Mouse (Mus musculus) MEL (cell line): ENCODE results near the gene Fnbp1. TPM values are rescaled to one million over a fixed set of nuclear protein-coding genes. Genes with fewer than 3 reads are reported as not detected.
A peak's percentile ranks its signal among the peaks of the same experiment; 100 is the strongest.

Experiments
- DNase-seq: peaks from one replicate; pipeline ENCODE4 v3.0.0; 2011; ENCODE audit warnings: low read depth, low spot score
- H3K27ac ChIP-seq: 2 replicates; pipeline ENCODE4 v1.5.1; 2012; ENCODE audit warnings: low read depth, mild to moderate bottlenecking, control low read depth, low read length, moderate library complexity; ENCODE audit not compliant: control insufficient read depth
- H3K27me3 ChIP-seq, 2 experiments: fragments of 150-350 bp in 1 of 2; sonication (generic) in 1 of 2; 2 replicates each; pipeline ENCODE4 v1.6.1; 2012; ENCODE audit warnings: low read length in 2 of 2, mild to moderate bottlenecking in 2 of 2, improper control_type of control experiment in 1 of 2, moderate library complexity in 1 of 2; ENCODE audit not compliant: insufficient read depth in 2 of 2, control insufficient read depth in 1 of 2
- H3K36me3 ChIP-seq, 2 experiments: 2 replicates each; pipeline ENCODE4 v1.6.1; 2012 to 2014; ENCODE audit warnings: low read length in 2 of 2, improper control_type of control experiment in 1 of 2, inconsistent platforms in 1 of 2, mild to moderate bottlenecking in 1 of 2; ENCODE audit not compliant: insufficient read depth in 2 of 2, control insufficient read depth in 1 of 2
- H3K4me1 ChIP-seq, 2 experiments: fragments of 150-350 bp in 1 of 2; sonication (generic) in 1 of 2; 2 replicates each; pipeline ENCODE4 v1.6.1; 2012; ENCODE audit warnings: low read length in 2 of 2, improper control_type of control experiment in 1 of 2, mild to moderate bottlenecking in 1 of 2; ENCODE audit not compliant: insufficient read depth in 2 of 2, control insufficient read depth in 1 of 2
- H3K4me3 ChIP-seq, 2 experiments: fragments of 150-350 bp in 1 of 2; sonication (generic) in 1 of 2; 2 replicates each; pipeline ENCODE4 v1.5.1; 2012; ENCODE audit warnings: low read depth in 2 of 2, low read length in 2 of 2, mild to moderate bottlenecking in 2 of 2, moderate library complexity in 2 of 2, control low read depth in 1 of 2, improper control_type of control experiment in 1 of 2; ENCODE audit not compliant: control insufficient read depth in 1 of 2, insufficient read depth in 1 of 2
- H3K79me2 ChIP-seq: 2 replicates; pipeline ENCODE4 v1.6.1; 2012; ENCODE audit warnings: mild to moderate bottlenecking, low read length, moderate library complexity; ENCODE audit not compliant: control insufficient read depth, poor library complexity, insufficient read depth
- H3K9ac ChIP-seq: 2 replicates; pipeline ENCODE4 v1.6.1; 2012; ENCODE audit warnings: low read depth, mild to moderate bottlenecking, control low read depth, low read length, moderate library complexity; ENCODE audit not compliant: control insufficient read depth, poor library complexity, severe bottlenecking
- H3K9me3 ChIP-seq: fragments of 150-350 bp; sonication (generic); replicated peaks from 2 replicates; pipeline ENCODE4 v1.6.1; 2012; ENCODE audit warnings: mild to moderate bottlenecking, low read length, improper control_type of control experiment, moderate library complexity; ENCODE audit not compliant: insufficient read depth
- BHLHE40 ChIP-seq: IDR thresholded peaks from 2 replicates; pipeline ENCODE4 v1.6.1; 2012; ENCODE audit warnings: low read depth, mild to moderate bottlenecking, inconsistent platforms, low read length, improper control_type of control experiment, borderline replicate concordance
- CHD1 ChIP-seq: IDR thresholded peaks from 2 replicates; pipeline ENCODE4 v1.6.1; 2012; ENCODE audit warnings: low read depth, mild to moderate bottlenecking, inconsistent platforms, low read length, improper control_type of control experiment
- CHD2 ChIP-seq: IDR thresholded peaks from 2 replicates; pipeline ENCODE4 v1.6.1; 2011; ENCODE audit warnings: low read length, improper control_type of control experiment
- CTCF ChIP-seq, 3 experiments: IDR thresholded peaks in 2 of 3; conservative IDR thresholded peaks in 1 of 3; 2 replicates each; pipeline ENCODE4 v1.5.1; 2011 to 2012; ENCODE audit warnings: low read length in 3 of 3, low read depth in 2 of 3, mild to moderate bottlenecking in 2 of 3, improper control_type of control experiment in 1 of 3, inconsistent platforms in 1 of 3, mixed read lengths in 1 of 3, moderate library complexity in 1 of 3; ENCODE audit not compliant: control insufficient read depth in 1 of 3, insufficient read depth in 1 of 3, poor library complexity in 1 of 3, severe bottlenecking in 1 of 3
- E2F4 ChIP-seq: IDR thresholded peaks from 2 replicates; pipeline ENCODE4 v1.6.1; 2011; ENCODE audit warnings: low read depth, low read length, improper control_type of control experiment, borderline replicate concordance
- EP300 ChIP-seq, 2 experiments: IDR thresholded peaks; 2 replicates each; pipeline ENCODE4 v1.6.1; 2011; ENCODE audit warnings: improper control_type of control experiment in 2 of 2, low read length in 2 of 2, low read depth in 1 of 2, mild to moderate bottlenecking in 1 of 2
- ETS1 ChIP-seq: IDR thresholded peaks from 2 replicates; pipeline ENCODE4 v1.6.1; 2012; ENCODE audit warnings: low read depth, mild to moderate bottlenecking, inconsistent platforms, low read length, improper control_type of control experiment, moderate library complexity
- GABPA ChIP-seq: IDR thresholded peaks from 2 replicates; pipeline ENCODE4 v1.6.1; 2012; ENCODE audit warnings: low read depth, mild to moderate bottlenecking, inconsistent platforms, low read length, improper control_type of control experiment, moderate library complexity
- GATA1 ChIP-seq: IDR thresholded peaks from 2 replicates; pipeline ENCODE4 v1.6.1; 2011; ENCODE audit warnings: low read depth, low read length, improper control_type of control experiment
- HCFC1 ChIP-seq: IDR thresholded peaks from 2 replicates; pipeline ENCODE4 v1.6.1; 2012; ENCODE audit warnings: low read depth, mild to moderate bottlenecking, inconsistent platforms, low read length, improper control_type of control experiment, moderate library complexity
- JUND ChIP-seq: IDR thresholded peaks from 2 replicates; pipeline ENCODE4 v1.6.1; 2011; ENCODE audit warnings: low read depth, mild to moderate bottlenecking, improper control_type of control experiment, low read length
- MAX ChIP-seq: IDR thresholded peaks from 2 replicates; pipeline ENCODE4 v1.6.1; 2011; ENCODE audit warnings: low read length, improper control_type of control experiment
- MAZ ChIP-seq: IDR thresholded peaks from 2 replicates; pipeline ENCODE4 v1.6.1; 2012; ENCODE audit warnings: low read depth, mild to moderate bottlenecking, inconsistent platforms, low read length, improper control_type of control experiment
- MEF2A ChIP-seq: IDR thresholded peaks from 2 replicates; pipeline ENCODE4 v1.6.1; 2014; ENCODE audit warnings: low read depth, mild to moderate bottlenecking, inconsistent platforms, low read length, improper control_type of control experiment; ENCODE audit not compliant: poor library complexity, insufficient replicate concordance, severe bottlenecking; ENCODE audit errors: extremely low read depth
- MXI1 ChIP-seq: IDR thresholded peaks from 2 replicates; pipeline ENCODE4 v1.6.1; 2011; ENCODE audit warnings: mild to moderate bottlenecking, low read depth, low read length, improper control_type of control experiment
- POLR2A ChIP-seq, 2 experiments: IDR thresholded peaks; 2 replicates each; pipeline ENCODE4 v1.6.1; 2011 to 2012; ENCODE audit warnings: low read length in 2 of 2, mild to moderate bottlenecking in 2 of 2, control low read depth in 1 of 2, improper control_type of control experiment in 1 of 2, low read depth in 1 of 2, moderate library complexity in 1 of 2; ENCODE audit not compliant: control insufficient read depth in 1 of 2, insufficient read depth in 1 of 2, poor library complexity in 1 of 2
- POLR2AphosphoS2 ChIP-seq: IDR thresholded peaks from 2 replicates; pipeline ENCODE4 v1.6.1; 2011; ENCODE audit warnings: low read length, improper control_type of control experiment
- POLR2AphosphoS5 ChIP-seq: IDR thresholded peaks from 2 replicates; pipeline ENCODE4 v1.6.1; 2012; ENCODE audit warnings: low read depth, borderline replicate concordance, mild to moderate bottlenecking, inconsistent platforms, low read length, moderate library complexity, mixed read lengths
- RCOR1 ChIP-seq: IDR thresholded peaks from 2 replicates; pipeline ENCODE4 v1.6.1; 2012; ENCODE audit warnings: low read depth, mild to moderate bottlenecking, inconsistent platforms, low read length, improper control_type of control experiment
- SIN3A ChIP-seq: IDR thresholded peaks from 2 replicates; pipeline ENCODE4 v1.6.1; 2012; ENCODE audit warnings: low read length, improper control_type of control experiment, inconsistent platforms
- TAL1 ChIP-seq: IDR thresholded peaks from 2 replicates; pipeline ENCODE4 v1.6.1; 2012; ENCODE audit warnings: mild to moderate bottlenecking, inconsistent platforms, low read length, moderate library complexity, mixed read lengths
- TBP ChIP-seq: IDR thresholded peaks from 2 replicates; pipeline ENCODE4 v1.8.0; 2011; ENCODE audit warnings: low read depth, low read length, improper control_type of control experiment
- TCF12 ChIP-seq: IDR thresholded peaks from 2 replicates; pipeline ENCODE4 v1.6.1; 2014; ENCODE audit warnings: low read depth, mild to moderate bottlenecking, inconsistent platforms, low read length, improper control_type of control experiment, moderate library complexity
- USF1 ChIP-seq: IDR thresholded peaks from 2 replicates; pipeline ENCODE4 v1.6.1; 2014; ENCODE audit warnings: low read depth, mild to moderate bottlenecking, inconsistent platforms, low read length, improper control_type of control experiment, moderate library complexity
- ZC3H11A ChIP-seq: IDR thresholded peaks from 2 replicates; pipeline ENCODE4 v1.6.1; 2012; ENCODE audit warnings: low read depth, mild to moderate bottlenecking, inconsistent platforms, low read length, improper control_type of control experiment
- polyA plus RNA-seq, 2 experiments: library from polyadenylated mRNA; stranded (reverse) in 1 of 2; unstranded in 1 of 2; fragments of >175 nt in 1 of 2; fragments of >200 nt in 1 of 2; gene quantifications; 2 replicates each; pipeline versions ENCODE4 v1.2.1 to v1.2.4; 2012; ENCODE audit warnings: low replicate concordance in 2 of 2, low read depth in 1 of 2; ENCODE audit not compliant: insufficient read length in 2 of 2, insufficient read depth in 1 of 2, missing spikeins in 1 of 2
- total RNA-seq: library from RNA; depleted of rRNA; stranded (reverse); fragments of 300-350 nt; gene quantifications from 2 replicates; pipeline ENCODE4 v1.2.3, GENCODE M21; 2012

Fnbp1 gene
- total and polyA plus RNA-seq, 3 experiments, result 3.4 to 17.5 TPM; not detected in 1

GRCm38 (mm10) chr2:31161620-31162019 lies 19.8 kb upstream of the Fnbp1 start:
- H3K4me1 ChIP-seq, result peaks cover 19 to 20% of the 10 kb centered on the region in 2 experiments
- H3K9me3 ChIP-seq, result no peaks in the 10 kb centered on the region
- H3K27ac ChIP-seq, result no peak overlapping the region
- H3K79me2 ChIP-seq, result peaks cover 13% of the 10 kb centered on the region; the same call in 1 of the 2 replicates
- H3K9ac ChIP-seq, result no peak overlapping the region
- no peak for DNase-seq
- no peak overlapping the region for H3K4me3 ChIP-seq
- no peak for TF ChIP-seq CHD1
- TF ChIP-seq CTCF (IDR thresholded peaks at IDR 0.05 in 2 of 3, conservative IDR thresholded peaks at IDR 0.05 in 1 of 3; ENCODE audit: control insufficient read depth in 1 of 3, insufficient read depth in 1 of 3, low read depth in 2 of 3, low read length in 3 of 3, poor library complexity in 1 of 3, severe bottlenecking in 1 of 3), result no peak
- no peaks in the 10 kb centered on the region for H3K27me3 ChIP-seq
- peaks cover 2 to 22% of the 10 kb centered on the region in 2 experiments; a peak in 3 of 4 replicates for H3K36me3 ChIP-seq

- Histone ChIP-seq H3K36me3 (peaks cover 2 to 27% of the 10 kb centered on the region in 2 experiments; a peak in 3 of 4 replicates), H3K9ac (no peak overlapping the region), H3K4me3 (no peak overlapping the region), H3K79me2 (peaks cover 19% of the 10 kb centered on the region), H3K27ac (no peak overlapping the region), H3K4me1 (peaks cover 19 to 27% of the 10 kb centered on the region in 2 experiments), H3K9me3 (no peaks in the 10 kb centered on the region), H3K27me3 (no peaks in the 10 kb centered on the region)
- TF ChIP-seq ZC3H11A (no peak), GATA1 (peak; percentile 55)
- peak; percentile 33 for DNase-seq
Measured at GRCm38 (mm10) chr2:31160147-31160920, 18.5 kb upstream of the Fnbp1 start.

GRCm38 (mm10) chr2:31156846-31157245 lies 15.0 kb upstream of the Fnbp1 start:
- Histone ChIP-seq H3K4me3 (no peak overlapping the region), H3K79me2 (peaks cover 32% of the 10 kb centered on the region), H3K27ac (no peak overlapping the region), H3K9ac (no peak overlapping the region), H3K36me3 (peaks cover 2 to 35% of the 10 kb centered on the region in 2 experiments; a peak in 2 of 4 replicates), H3K27me3 (no peaks in the 10 kb centered on the region; a peak in 1 of 4 replicates), H3K4me1 (peaks cover 19 to 34% of the 10 kb centered on the region in 2 experiments), H3K9me3 (no peaks in the 10 kb centered on the region)
- DNase-seq, result peak; percentile 46
- TF ChIP-seq GABPA (no peak), MAZ (no peak), MXI1 (no peak), USF1 (no peak), POLR2AphosphoS5 (no peak), HCFC1 (no peak), TAL1 (peak; percentile 59), CHD1 (no peak), POLR2AphosphoS2 (no peak), RCOR1 (peak; percentile 38; the same call in 1 of the 2 replicates), BHLHE40 (no peak), MAX (no peak), EP300 (IDR thresholded peaks at IDR 0.05; ENCODE audit: low read depth in 1 of 2, low read length in 2 of 2) (peak; percentile 51 to 71), MEF2A (no peak), ZC3H11A (no peak), TCF12 (peak; percentile 64), ETS1 (0 out of 2 replicates have a peak, but pooled peaks have one; percentile 27), CHD2 (no peak), E2F4 (no peak), POLR2A (IDR thresholded peaks at IDR 0.05; ENCODE audit: control insufficient read depth in 1 of 2, insufficient read depth in 1 of 2, low read depth in 1 of 2, low read length in 2 of 2, poor library complexity in 1 of 2) (no peak), JUND (no peak), SIN3A (no peak), TBP (no peak)
